Mouse (Mus musculus): ENCODE measurements around the gene Trim65. TPM values are rescaled to one million over a fixed set of nuclear protein-coding genes. Genes with fewer than 3 reads are reported as not detected.

The Trim65 gene
- polyA plus RNA-seq, 1 experiment: 22.4 TPM

DNA sequence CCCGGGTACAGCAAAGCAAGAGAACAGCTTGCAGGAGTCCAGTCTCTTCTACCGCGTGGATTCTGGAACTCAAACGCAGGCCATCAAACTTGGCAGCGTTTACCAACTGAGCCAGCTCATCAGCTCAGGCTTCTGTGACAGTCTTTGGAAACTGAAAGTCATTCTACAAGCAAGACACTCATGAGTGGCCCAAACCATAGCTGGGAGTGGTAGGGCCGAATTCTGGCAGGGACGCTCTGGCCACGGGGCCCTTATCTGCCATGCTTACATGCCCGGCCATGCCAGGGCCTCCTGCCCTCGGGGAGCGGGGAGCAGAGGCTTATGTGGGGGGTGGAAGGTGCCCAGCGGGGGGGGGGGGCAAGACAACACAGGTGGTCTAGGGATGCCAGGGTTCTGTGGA lies 27.4 kb downstream of the Trim65 start:
- H3K4me1 ChIP-seq (ENCODE audit: control insufficient read depth, insufficient read depth, low read length): peaks cover 21% of the 10 kb centered on the region
- H3K4me3 ChIP-seq (ENCODE audit: insufficient read depth, low read length): no peak overlapping the region
- no peak overlapping the region for H3K27ac ChIP-seq (ENCODE audit: insufficient read depth, low read depth, low read length)
- TF ChIP-seq POLR2A (IDR thresholded peaks at IDR 0.05; ENCODE audit: borderline replicate concordance, low read depth, low read length): no peak

DNA sequence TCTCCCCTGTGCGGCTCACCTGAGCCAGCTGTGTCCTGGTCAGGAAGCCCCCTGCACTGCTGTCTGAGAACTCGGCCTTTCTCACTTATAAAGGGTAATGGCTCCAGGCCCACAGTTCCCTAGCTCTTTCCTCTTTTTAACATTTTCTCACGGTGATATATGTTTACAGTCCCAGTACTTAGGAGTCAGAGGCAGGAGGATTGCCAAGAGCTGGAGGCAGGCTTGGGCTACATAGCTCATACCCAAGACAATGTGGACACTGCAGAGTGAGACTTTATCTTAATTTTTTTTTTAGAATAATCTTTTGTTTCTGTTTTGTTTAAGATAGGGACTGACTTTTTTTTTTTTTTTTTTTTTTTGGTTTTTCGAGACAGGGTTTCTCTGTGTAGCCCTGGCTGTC lies 28.5 kb downstream of the Trim65 start:
- Histone ChIP-seq H3K27ac (ENCODE audit: insufficient read depth, low read depth, low read length) (no peak overlapping the region), H3K4me3 (ENCODE audit: insufficient read depth, low read length) (no peak overlapping the region), H3K4me1 (ENCODE audit: control insufficient read depth, insufficient read depth, low read length) (peaks cover 17% of the 10 kb centered on the region)
- no peak for TF ChIP-seq POLR2A (IDR thresholded peaks at IDR 0.05; ENCODE audit: borderline replicate concordance, low read depth, low read length)
- TF ChIP-seq CTCF (IDR thresholded peaks at IDR 0.05; ENCODE audit: low read depth, low read length): no peak

DNA sequence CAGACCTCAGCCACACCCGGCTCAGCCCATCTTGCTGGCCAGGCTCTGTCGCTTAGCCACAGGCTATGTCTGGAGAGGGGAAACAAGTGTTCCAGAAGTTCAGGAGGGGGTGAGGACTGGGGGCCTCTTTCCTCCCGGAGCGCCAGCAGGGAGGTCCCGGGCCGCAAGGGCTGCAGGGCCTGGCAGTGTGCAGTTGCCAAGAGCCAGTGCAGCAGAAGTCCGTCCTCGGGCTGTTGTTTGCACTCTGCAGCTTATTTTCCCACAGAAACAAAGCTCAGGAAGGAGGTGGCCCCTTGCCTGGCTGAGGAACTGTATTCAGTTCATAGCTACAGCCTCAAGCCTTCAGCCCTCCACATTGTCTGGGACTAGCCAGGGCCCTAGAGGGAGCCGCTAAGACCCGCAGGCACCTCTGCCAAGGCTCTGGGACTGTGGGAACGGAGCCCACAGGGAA lies 29.0 kb downstream of the Trim65 start:
- TF ChIP-seq POLR2A (IDR thresholded peaks at IDR 0.05; ENCODE audit: borderline replicate concordance, low read depth, low read length) (no peak), CTCF (IDR thresholded peaks at IDR 0.05; ENCODE audit: low read depth, low read length) (no peak)
- Histone ChIP-seq H3K4me3 (ENCODE audit: insufficient read depth, low read length) (no peak overlapping the region), H3K27ac (ENCODE audit: insufficient read depth, low read depth, low read length) (no peak overlapping the region), H3K4me1 (ENCODE audit: control insufficient read depth, insufficient read depth, low read length) (peaks cover 15% of the 10 kb centered on the region)

DNA sequence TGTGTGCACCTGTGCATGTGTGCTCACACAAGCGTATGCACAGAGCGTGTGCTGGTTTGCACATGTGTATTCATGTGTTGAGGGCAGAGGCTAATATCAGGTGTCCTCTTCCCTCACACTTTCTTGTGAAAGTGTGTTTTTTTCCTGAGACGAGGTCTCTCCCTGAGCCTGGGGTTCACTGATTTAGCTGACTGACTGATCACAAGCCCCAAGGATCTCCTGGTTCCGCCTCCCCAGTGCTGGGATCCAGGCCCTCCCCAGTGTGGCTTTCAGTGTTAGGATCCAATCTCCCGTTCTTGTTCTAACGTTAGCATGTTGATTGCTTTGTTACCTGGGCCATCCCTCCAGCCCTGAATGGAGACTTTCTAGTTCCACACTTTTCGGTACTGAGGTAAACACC lies 30.1 kb downstream of the Trim65 start:
- H3K4me1 ChIP-seq (ENCODE audit: control insufficient read depth, insufficient read depth, low read length): peaks cover 21% of the 10 kb centered on the region
- H3K27ac ChIP-seq (ENCODE audit: insufficient read depth, low read depth, low read length): no peak overlapping the region
- TF ChIP-seq CTCF (IDR thresholded peaks at IDR 0.05; ENCODE audit: low read depth, low read length): no peak
- no peak for TF ChIP-seq POLR2A (IDR thresholded peaks at IDR 0.05; ENCODE audit: borderline replicate concordance, low read depth, low read length)
- H3K4me3 ChIP-seq (ENCODE audit: insufficient read depth, low read length): no peak overlapping the region

DNA sequence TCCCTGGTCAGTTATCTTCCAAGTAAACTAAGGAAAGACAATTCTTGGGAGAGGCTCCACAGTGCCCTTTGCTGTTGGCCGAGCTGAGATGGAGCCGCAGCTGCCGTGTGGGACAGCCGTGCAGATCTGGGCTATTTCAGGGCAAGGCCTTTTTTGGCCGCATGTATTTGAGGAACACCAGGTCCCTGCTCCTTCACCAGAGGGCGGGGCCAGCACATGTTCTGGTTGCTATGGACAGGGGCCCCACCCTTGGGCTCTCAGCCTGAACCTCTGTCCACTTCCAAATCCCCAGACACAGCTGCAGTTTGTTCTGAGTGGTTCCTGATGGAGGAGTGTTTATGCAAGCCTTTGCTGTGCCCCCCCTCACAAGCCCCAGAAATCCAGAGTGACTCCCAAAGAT lies 30.5 kb downstream of the Trim65 start:
- H3K4me1 ChIP-seq (ENCODE audit: control insufficient read depth, insufficient read depth, low read length): peaks cover 22% of the 10 kb centered on the region
- no peak overlapping the region for H3K4me3 ChIP-seq (ENCODE audit: insufficient read depth, low read length)
- H3K27ac ChIP-seq (ENCODE audit: insufficient read depth, low read depth, low read length): no peak overlapping the region
- TF ChIP-seq POLR2A (IDR thresholded peaks at IDR 0.05; ENCODE audit: borderline replicate concordance, low read depth, low read length): no peak
- TF ChIP-seq CTCF (IDR thresholded peaks at IDR 0.05; ENCODE audit: low read depth, low read length): no peak

DNA sequence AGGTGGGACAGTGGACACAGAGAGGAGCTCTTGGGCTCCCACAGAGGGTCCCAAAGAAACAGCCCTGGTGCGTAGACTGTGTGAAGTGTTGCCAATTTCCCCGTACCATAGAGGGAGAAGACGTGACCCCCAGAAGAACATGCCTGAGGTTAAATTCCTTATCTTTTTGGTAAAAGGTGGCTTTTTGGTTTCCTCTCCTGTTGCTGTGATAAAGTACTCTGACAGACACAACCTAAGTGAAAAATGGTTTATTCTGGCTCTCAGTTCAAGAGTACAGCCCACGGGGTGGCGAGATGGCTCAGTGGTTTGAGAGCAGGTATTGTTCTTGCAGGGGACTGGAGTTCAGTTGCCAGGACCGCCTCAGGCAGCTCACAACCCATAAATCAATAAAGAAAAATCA lies 31.5 kb downstream of the Trim65 start:
- TF ChIP-seq POLR2A (IDR thresholded peaks at IDR 0.05; ENCODE audit: borderline replicate concordance, low read depth, low read length): no peak
- TF ChIP-seq CTCF (IDR thresholded peaks at IDR 0.05; ENCODE audit: low read depth, low read length): no peak
- Histone ChIP-seq H3K4me3 (ENCODE audit: insufficient read depth, low read length) (no peak overlapping the region), H3K4me1 (ENCODE audit: control insufficient read depth, insufficient read depth, low read length) (peaks cover 27% of the 10 kb centered on the region), H3K27ac (ENCODE audit: insufficient read depth, low read depth, low read length) (no peak overlapping the region)

DNA sequence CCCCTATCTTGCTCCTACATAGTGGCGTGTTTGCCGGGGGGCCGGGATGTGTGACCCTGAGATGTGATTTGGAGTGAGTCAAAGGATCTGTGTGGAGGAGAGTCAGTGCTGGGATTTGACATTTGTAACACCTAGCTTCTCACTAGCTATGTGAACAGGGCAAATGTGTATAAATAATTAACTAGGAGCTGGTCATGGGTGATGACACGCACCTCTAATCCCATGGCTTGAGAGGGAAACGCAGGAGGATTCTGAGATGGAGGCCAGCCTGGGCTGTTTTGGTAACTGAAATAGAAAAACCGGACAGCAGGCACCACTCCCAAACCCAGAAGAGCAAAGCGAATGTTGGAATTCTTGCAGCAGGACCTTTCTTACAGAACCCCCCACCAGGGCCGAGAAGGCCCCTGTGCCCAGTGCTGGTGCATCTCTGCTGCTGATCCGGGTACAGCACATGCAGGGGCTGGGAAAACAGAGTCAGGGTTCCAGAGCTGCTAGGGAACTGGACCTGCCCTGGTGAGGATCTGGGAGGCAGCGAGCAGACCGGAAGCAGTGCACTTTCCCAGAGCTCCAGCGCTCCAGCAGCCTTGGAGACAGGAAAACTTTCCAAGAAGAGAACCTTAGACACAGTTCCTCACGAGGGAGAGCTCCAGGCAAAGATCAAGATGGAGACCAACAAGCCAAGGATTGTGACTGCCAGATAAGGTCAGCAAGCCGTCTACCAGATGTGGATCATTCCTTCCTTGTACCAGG lies 32.0 kb downstream of the Trim65 start:
- no peak for TF ChIP-seq POLR2A (IDR thresholded peaks at IDR 0.05; ENCODE audit: borderline replicate concordance, low read depth, low read length)
- TF ChIP-seq CTCF (IDR thresholded peaks at IDR 0.05; ENCODE audit: low read depth, low read length): no peak

DNA sequence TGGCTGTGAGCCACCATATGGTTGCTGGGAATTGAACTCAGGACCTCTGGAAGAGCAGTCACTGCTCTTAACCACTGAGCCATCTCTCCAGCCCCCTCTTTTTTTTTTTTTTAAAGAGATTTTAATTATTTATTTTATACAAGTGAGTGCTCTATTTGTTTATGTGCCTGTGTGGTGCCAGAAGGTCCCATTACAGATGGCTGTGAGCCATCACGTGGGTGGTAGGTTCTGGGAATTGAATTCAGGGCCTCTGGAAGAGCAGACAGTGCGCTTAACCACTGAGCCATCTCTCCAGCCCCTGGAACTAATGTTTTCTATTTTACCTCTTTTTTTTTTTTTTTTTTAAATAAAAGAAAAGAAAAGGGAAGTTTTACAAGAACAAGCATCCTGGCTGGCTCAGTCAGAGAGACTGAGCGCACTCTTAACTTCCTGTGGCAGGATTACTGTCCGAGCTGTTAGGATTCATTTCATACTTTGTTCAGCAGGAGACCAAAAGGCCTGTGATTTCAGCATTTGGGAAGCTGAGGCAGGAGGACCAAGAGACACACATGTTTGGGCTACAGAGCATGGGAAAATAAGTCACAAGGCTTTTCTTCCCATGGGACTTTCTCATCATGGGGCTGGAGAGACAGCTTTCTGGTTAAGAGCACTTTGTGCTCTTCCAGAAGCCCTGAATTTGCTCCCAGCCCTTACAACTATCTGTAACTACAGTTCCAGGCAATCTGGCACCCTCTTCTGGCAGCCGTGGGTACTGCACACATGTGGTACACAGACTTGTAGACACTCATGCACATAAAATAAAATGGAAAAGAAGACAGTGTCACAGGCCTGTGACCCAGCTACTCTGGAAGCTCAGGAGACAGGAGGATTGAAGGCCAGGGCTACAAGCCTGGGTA lies 34.5 kb downstream of the Trim65 start:
- H3K4me1 ChIP-seq (ENCODE audit: control insufficient read depth, insufficient read depth, low read length): peaks cover 34% of the 10 kb centered on the region
- peak overlapping the region; percentile 87 for H3K27ac ChIP-seq (ENCODE audit: insufficient read depth, low read depth, low read length)
- TF ChIP-seq CTCF (IDR thresholded peaks at IDR 0.05; ENCODE audit: low read depth, low read length) (peak; percentile 64), POLR2A (IDR thresholded peaks at IDR 0.05; ENCODE audit: borderline replicate concordance, low read depth, low read length) (no peak)
- no peak overlapping the region for H3K4me3 ChIP-seq (ENCODE audit: insufficient read depth, low read length)

More for the DNA sequence above, 32.0 kb downstream of the Trim65 start:
- H3K27ac ChIP-seq (ENCODE audit: insufficient read depth, low read depth, low read length): no peak overlapping the region
- H3K4me1 ChIP-seq (ENCODE audit: control insufficient read depth, insufficient read depth, low read length): peaks cover 28% of the 10 kb centered on the region
- H3K4me3 ChIP-seq (ENCODE audit: insufficient read depth, low read length): no peak overlapping the region

DNA sequence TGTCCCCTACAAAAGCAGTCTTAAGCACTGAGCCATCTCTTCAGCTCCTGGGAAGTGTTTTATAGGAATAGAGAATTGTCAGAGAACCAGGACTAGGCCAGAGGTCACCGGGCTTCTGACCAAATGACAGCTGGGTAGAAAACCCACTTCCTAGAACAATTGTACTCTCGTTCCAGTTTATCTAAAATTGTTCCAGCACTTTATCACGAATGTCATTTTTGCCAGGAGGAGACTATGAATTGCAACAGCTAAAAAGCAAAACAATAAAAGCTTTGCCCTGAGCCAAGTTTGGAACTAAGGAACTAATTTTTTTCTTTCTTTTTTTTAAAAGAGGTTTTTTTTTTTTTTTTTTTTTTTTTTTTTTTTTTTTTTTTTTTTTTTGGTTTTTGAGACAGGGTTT lies 35.4 kb downstream of the Trim65 start:
- peak overlapping the region; percentile 66 for H3K27ac ChIP-seq (ENCODE audit: insufficient read depth, low read depth, low read length)
- peaks cover 32% of the 10 kb centered on the region for H3K4me1 ChIP-seq (ENCODE audit: control insufficient read depth, insufficient read depth, low read length)
- TF ChIP-seq CTCF (IDR thresholded peaks at IDR 0.05; ENCODE audit: low read depth, low read length) (no peak), POLR2A (IDR thresholded peaks at IDR 0.05; ENCODE audit: borderline replicate concordance, low read depth, low read length) (no peak)
- no peak overlapping the region for H3K4me3 ChIP-seq (ENCODE audit: insufficient read depth, low read length)
